Mouse (Mus musculus) lung, embryonic 14.5 days (tissue): ENCODE results near the gene Gabpa. TPM values are rescaled to one million over a fixed set of nuclear protein-coding genes. Genes with fewer than 3 reads are reported as not detected.

Experiments
- ATAC-seq: fragments of 200-750 bp; cut with Nextera tagmentation; 2 replicates; pipeline ENCODE4 v1.8.0; 2017; ENCODE audit warnings: mild to moderate bottlenecking, moderate TSS enrichment, moderate library complexity; ENCODE audit not compliant: insufficient read depth
- DNase-seq: peaks from one replicate; pipeline ENCODE4 v3.0.0-alpha.2; 2015
- H3K27ac ChIP-seq: fragments of 300-500 bp; sonication (generic); 2 replicates; pipeline ENCODE4 v1.5.1; 2014; ENCODE audit warnings: low read depth, mild to moderate bottlenecking, moderate library complexity
- H3K27me3 ChIP-seq: fragments of 300-500 bp; sonication (generic); 2 replicates; pipeline ENCODE4 v1.6.1; 2014; ENCODE audit warnings: low read length, control low read depth; ENCODE audit not compliant: insufficient read depth
- H3K36me3 ChIP-seq: fragments of 300-500 bp; sonication (generic); 2 replicates; pipeline ENCODE4 v1.6.1; 2014; ENCODE audit warnings: control low read depth; ENCODE audit not compliant: insufficient read depth
- H3K4me1 ChIP-seq: fragments of 300-500 bp; sonication (generic); 2 replicates; pipeline ENCODE4 v1.6.1; 2014; ENCODE audit warnings: antibody characterized with exemption, control low read depth; ENCODE audit not compliant: insufficient read depth
- H3K4me2 ChIP-seq: fragments of 300-500 bp; sonication (generic); 2 replicates; pipeline ENCODE4 v1.6.1; 2014; ENCODE audit warnings: mild to moderate bottlenecking
- H3K4me3 ChIP-seq: fragments of 300-500 bp; sonication (generic); 2 replicates; pipeline ENCODE4 v1.5.1; 2014; ENCODE audit warnings: low read depth, low read length
- H3K9ac ChIP-seq: fragments of 300-500 bp; sonication (generic); 2 replicates; pipeline ENCODE4 v1.6.1; 2014
- H3K9me3 ChIP-seq: fragments of 300-500 bp; sonication (generic); 2 replicates; pipeline ENCODE4 v1.6.1; 2016; ENCODE audit warnings: low read depth, low read length, control low read depth
- CTCF ChIP-seq: IDR thresholded peaks from 2 replicates; pipeline ENCODE4 v1.5.1; 2016; ENCODE audit warnings: antibody characterized with exemption, low read depth
- WGBS: fragments of 180-500 bp; shearing (Covaris S2); extraction: QIAGEN DNeasy Blood & Tissue Kit; methylation state at CpG from one replicate; pipeline ENCODE4 v1.1.7; 2014; 5-methylcytosine and 5-hydroxymethylcytosine counted together
- polyA plus RNA-seq: library from polyadenylated mRNA; unstranded; fragments of >200 nt; fragmentation: Nextera tagmentation; extraction: Ambion mirVana; gene quantifications from 2 replicates; pipeline ENCODE4 v1.2.1, GENCODE M21; 2014

Gabpa gene
- polyA plus RNA-seq, 1 experiment from 2014 or later = 47.4 TPM

GRCm38 (mm10) chr16:84802217-84802616, 32.5 kb upstream of the Gabpa start:
- H3K9ac ChIP-seq = no peak overlapping the region
- DNase-seq (peak; percentile 70), ATAC-seq (peak; percentile 56; the same call in 1 of the 2 replicates)
- H3K27ac ChIP-seq = no peak overlapping the region
- H3K4me1 ChIP-seq = no peaks in the 10 kb centered on the region
- 43% methylated on average over 6 of the region's 6 CpGs for WGBS
- no peak overlapping the region for H3K4me3 ChIP-seq
- no peaks in the 10 kb centered on the region for H3K9me3 ChIP-seq
- H3K4me2 ChIP-seq = no peak overlapping the region
- no peaks in the 10 kb centered on the region for H3K36me3 ChIP-seq
- TF ChIP-seq CTCF = no peak
- no peaks in the 10 kb centered on the region for H3K27me3 ChIP-seq

GRCm38 (mm10) chr16:84804866-84805265, 29.9 kb upstream of the Gabpa start:
- no peaks in the 10 kb centered on the region for H3K36me3 ChIP-seq
- no peaks in the 10 kb centered on the region for H3K9me3 ChIP-seq
- no peak overlapping the region for H3K4me3 ChIP-seq
- peak; percentile 42 for DNase-seq
- WGBS = 65% methylated on average over 5 of the region's 5 CpGs
- H3K4me2 ChIP-seq = no peak overlapping the region
- 0 out of 2 replicates have a peak overlapping the region, but pooled peaks have one; percentile 13 for H3K27ac ChIP-seq
- H3K4me1 ChIP-seq = no peaks in the 10 kb centered on the region
- no peak for TF ChIP-seq CTCF
- no peak for ATAC-seq
- H3K27me3 ChIP-seq = no peaks in the 10 kb centered on the region
- H3K9ac ChIP-seq = no peak overlapping the region

- ATAC-seq = no peak
- no peaks in the 10 kb centered on the region for H3K4me1 ChIP-seq
- H3K4me2 ChIP-seq = no peak overlapping the region
- TF ChIP-seq CTCF = no peak
- DNase-seq = no peak
- no peak overlapping the region for H3K27ac ChIP-seq
- H3K9ac ChIP-seq = no peak overlapping the region
- 89% methylated on average over 3 of the region's 3 CpGs for WGBS
- no peaks in the 10 kb centered on the region for H3K36me3 ChIP-seq
- no peaks in the 10 kb centered on the region for H3K9me3 ChIP-seq
- H3K4me3 ChIP-seq = no peak overlapping the region
- no peaks in the 10 kb centered on the region for H3K27me3 ChIP-seq
Measured at GRCm38 (mm10) chr16:84806175-84806574, 28.6 kb upstream of the Gabpa start.

DNA sequence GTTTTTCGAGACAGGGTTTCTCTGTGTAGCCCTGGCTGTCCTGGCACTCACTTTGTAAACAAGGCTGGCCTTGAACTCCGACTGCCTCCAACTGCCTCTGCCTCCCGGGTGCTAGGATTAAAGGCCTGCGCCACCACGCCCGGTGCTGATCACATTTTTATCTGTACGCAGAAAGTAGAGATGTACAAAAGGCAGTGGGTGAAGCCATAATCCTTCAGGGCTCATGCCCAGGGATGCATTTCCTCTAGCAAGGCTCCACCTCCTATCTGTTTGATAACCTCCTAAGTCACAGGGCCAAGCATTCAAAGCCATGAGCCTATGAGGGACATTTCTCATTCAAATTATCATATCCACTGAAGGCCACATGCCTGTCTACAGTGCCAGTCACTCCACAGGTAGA, 26.9 kb upstream of the Gabpa start:
- Histone ChIP-seq H3K4me1 (no peaks in the 10 kb centered on the region), H3K36me3 (no peaks in the 10 kb centered on the region), H3K9me3 (no peaks in the 10 kb centered on the region), H3K4me2 (no peak overlapping the region), H3K27me3 (no peaks in the 10 kb centered on the region), H3K9ac (no peak overlapping the region), H3K4me3 (no peak overlapping the region), H3K27ac (no peak overlapping the region)
- TF ChIP-seq CTCF = no peak
- ATAC-seq (no peak), DNase-seq (no peak)
- 91% methylated on average over 7 of the region's 7 CpGs for whole genome bisulfite sequencing

DNA sequence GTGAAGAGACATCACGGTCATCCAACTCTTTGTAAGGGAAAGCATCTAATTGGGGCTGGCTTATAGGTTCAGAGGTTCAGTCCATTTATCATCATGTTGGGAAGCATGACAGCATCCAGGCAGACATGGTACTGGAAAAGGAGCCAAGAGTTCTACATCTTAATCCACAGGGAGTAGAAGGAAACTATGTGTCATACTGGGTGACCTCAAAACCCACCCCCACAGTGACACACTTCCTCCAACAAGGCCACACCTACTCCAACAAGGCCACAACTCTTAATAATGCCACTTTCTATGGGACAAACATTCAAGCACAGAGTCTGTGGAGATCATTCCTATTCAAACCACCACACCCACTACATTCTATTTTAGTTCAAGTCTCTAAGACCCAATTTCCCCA, 24.5 kb upstream of the Gabpa start:
- Histone ChIP-seq H3K9me3 (no peaks in the 10 kb centered on the region), H3K4me2 (no peak overlapping the region), H3K4me3 (no peak overlapping the region), H3K36me3 (no peaks in the 10 kb centered on the region), H3K4me1 (no peaks in the 10 kb centered on the region), H3K9ac (no peak overlapping the region), H3K27me3 (no peaks in the 10 kb centered on the region), H3K27ac (no peak overlapping the region)
- DNase-seq (no peak), ATAC-seq (no peak)
- no peak for TF ChIP-seq CTCF
- 70% methylated on average over 1 of the region's 1 CpGs for WGBS

DNA sequence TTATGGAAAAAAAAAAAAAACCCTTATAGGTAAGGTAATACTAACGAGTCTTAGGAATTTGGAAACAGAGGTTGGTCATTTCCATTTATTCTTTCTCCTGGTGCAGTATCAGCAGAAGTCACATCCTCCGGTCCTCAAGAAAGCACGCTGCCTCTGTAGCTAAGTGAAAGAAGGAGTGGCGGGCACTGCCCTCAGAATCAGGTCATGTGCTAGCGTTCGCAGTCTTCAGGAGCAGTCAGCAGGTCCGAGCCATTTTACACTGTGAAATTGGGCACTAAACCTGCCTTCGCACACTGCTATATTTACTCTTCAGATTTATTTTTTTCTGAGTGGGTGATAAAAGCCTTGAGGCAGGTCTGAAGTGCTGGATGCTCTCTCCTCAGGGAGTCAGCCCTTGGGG, 20.9 kb upstream of the Gabpa start:
- WGBS = 68% methylated on average over 8 of the region's 8 CpGs
- DNase-seq (no peak), ATAC-seq (no peak)
- Histone ChIP-seq H3K4me1 (no peaks in the 10 kb centered on the region), H3K27me3 (no peaks in the 10 kb centered on the region), H3K4me2 (no peak overlapping the region), H3K4me3 (no peak overlapping the region), H3K9ac (no peak overlapping the region), H3K36me3 (no peaks in the 10 kb centered on the region), H3K27ac (no peak overlapping the region), H3K9me3 (no peaks in the 10 kb centered on the region)
- TF ChIP-seq CTCF = no peak

- H3K27ac ChIP-seq = no peak overlapping the region
- H3K4me3 ChIP-seq = no peak overlapping the region
- H3K4me1 ChIP-seq = no peaks in the 10 kb centered on the region
- no peak overlapping the region for H3K9ac ChIP-seq
- no peak for DNase-seq
- no peak overlapping the region for H3K4me2 ChIP-seq
- TF ChIP-seq CTCF = no peak
- 70% methylated on average over 8 of the region's 8 CpGs for WGBS
- no peaks in the 10 kb centered on the region for H3K27me3 ChIP-seq
- no peak for ATAC-seq
- no peaks in the 10 kb centered on the region for H3K9me3 ChIP-seq
- no peaks in the 10 kb centered on the region for H3K36me3 ChIP-seq
Measured at GRCm38 (mm10) chr16:84814511-84814910, 20.2 kb upstream of the Gabpa start.

DNA sequence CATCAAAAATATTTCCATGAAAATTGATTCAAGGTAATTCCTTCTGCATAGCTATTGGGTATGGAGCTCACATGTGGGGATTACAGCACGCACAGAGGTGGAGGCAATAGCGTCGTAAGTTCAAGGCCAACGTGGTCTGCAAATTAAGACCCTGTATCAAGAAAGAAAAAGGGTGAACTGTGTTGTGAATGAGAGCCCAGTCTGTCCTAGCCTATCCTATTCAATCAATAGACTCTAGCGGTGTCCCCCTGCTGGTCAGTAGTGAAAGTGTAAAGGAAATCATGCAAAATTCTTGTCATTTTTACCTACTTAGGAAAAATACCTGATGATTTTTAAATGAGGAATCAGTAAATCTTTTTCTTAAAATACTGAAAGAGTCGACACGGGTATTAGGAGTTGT, 17.3 kb upstream of the Gabpa start:
- Histone ChIP-seq H3K36me3 (no peaks in the 10 kb centered on the region), H3K4me2 (no peak overlapping the region), H3K9me3 (no peaks in the 10 kb centered on the region), H3K27me3 (no peaks in the 10 kb centered on the region), H3K27ac (no peak overlapping the region), H3K4me1 (no peaks in the 10 kb centered on the region), H3K9ac (no peak overlapping the region), H3K4me3 (no peak overlapping the region)
- DNase-seq (peak; percentile 76), ATAC-seq (peak; percentile 54)
- TF ChIP-seq CTCF = peak; percentile 74
- 35% methylated on average over 7 of the region's 7 CpGs for WGBS
